Mouse (Mus musculus) urinary bladder, adult 18-20 months (tissue): ENCODE results near the gene Sfta2.

Source experiments
- DNase-seq, 2 experiments: peaks; one replicate each; pipeline ENCODE4 v3.0.0; 2022; ENCODE audit warnings: low spot score in 2 of 2, mixed read lengths in 2 of 2

The Sfta2 gene

GRCm38 (mm10) chr17:35673416-35674035 lies 72.2 kb downstream of the Sfta2 start, which contains the start of gene Gtf2h4:
Gene Gtf2h4, minus strand, starts transcription at chr17:35673739.
- peak; percentile 64 to 86 for DNase-seq

GRCm38 (mm10) chr17:35680591-35680990 lies 79.2 kb downstream of the Sfta2 start:
- DNase-seq = no peak

GRCm38 (mm10) chr17:35681986-35682385 lies 80.6 kb downstream of the Sfta2 start:
- no peak for DNase-seq

GRCm38 (mm10) chr17:35685061-35685460 lies 83.7 kb downstream of the Sfta2 start:
- no peak for DNase-seq

GRCm38 (mm10) chr17:35688347-35689175 lies 87.2 kb downstream of the Sfta2 start:
- no peak for DNase-seq

GRCm38 (mm10) chr17:35689936-35690645 lies 88.7 kb downstream of the Sfta2 start:
- DNase-seq = no peak

GRCm38 (mm10) chr17:35691811-35692210 lies 90.5 kb downstream of the Sfta2 start:
- no peak for DNase-seq

- DNase-seq = no peak
Observed at GRCm38 (mm10) chr17:35692368-35692767, 91.0 kb downstream of the Sfta2 start.

GRCm38 (mm10) chr17:35693906-35694305 lies 92.6 kb downstream of the Sfta2 start:
- no peak for DNase-seq

- no peak for DNase-seq
Observed at GRCm38 (mm10) chr17:35695289-35695688, 93.9 kb downstream of the Sfta2 start.

- DNase-seq = no peak
Observed at GRCm38 (mm10) chr17:35696691-35697090, 95.3 kb downstream of the Sfta2 start.

- DNase-seq = no peak
Observed at GRCm38 (mm10) chr17:35697429-35697758, 96.0 kb downstream of the Sfta2 start.

- DNase-seq = peak in 1 of 2 experiments; percentile 28
Observed at GRCm38 (mm10) chr17:35697759-35698500, 96.6 kb downstream of the Sfta2 start.

GRCm38 (mm10) chr17:35698501-35698883 lies 97.1 kb downstream of the Sfta2 start:
- DNase-seq = no peak

GRCm38 (mm10) chr17:35699919-35700318 lies 98.6 kb downstream of the Sfta2 start:
- DNase-seq = peak; percentile 69 to 90
